Mouse (Mus musculus) liver, postnatal 0 days (tissue): ENCODE measurements around the gene Megf6.

Experiments used
- CTCF ChIP-seq: sonication (generic); IDR thresholded peaks from 2 replicates; pipeline ENCODE4 v1.5.1; 2016; ENCODE audit warnings: antibody characterized with exemption, low read depth
- EP300 ChIP-seq: IDR thresholded peaks from 2 replicates; pipeline ENCODE4 v1.6.1; 2016; ENCODE audit warnings: antibody characterized with exemption, low read depth, mild to moderate bottlenecking

- TF ChIP-seq EP300 = no peak
- TF ChIP-seq CTCF = no peak
Observed at GRCm38 (mm10) chr4:154209825-154210224, 39.3 kb downstream of the Megf6 start.
